Mouse (Mus musculus) effector memory CD4-positive, alpha-beta T cell, adult 5 months (primary cell): ENCODE results near the gene Fxyd3. TPM values are rescaled to one million over a fixed set of nuclear protein-coding genes. Genes with fewer than 3 reads are reported as not detected.

Experiments used
- polyA plus RNA-seq: library from polyadenylated mRNA; unstranded; fragments of 100-300 nt; shearing (Covaris generic); gene quantifications from one replicate; pipeline ENCODE4 v1.2.1, GENCODE M21; 2017

The Fxyd3 gene
- polyA plus RNA-seq: not detected

GRCm38 (mm10) chr7:31076492-31076891 lies at the start of gene Fxyd3:
Fxyd3 (minus strand) TSS chr7:31076704.

GRCm38 (mm10) chr7:31115182-31115581 lies 38.7 kb upstream of the Fxyd3 start, which contains the start of gene Hpn:
Hpn (minus strand) TSS chr7:31115290.

GRCm38 (mm10) chr7:31059108-31059507 lies 17.4 kb downstream of the Fxyd3 start, which contains the start of gene Lgi4:
Lgi4 (plus strand) TSS chr7:31059342.

GRCm38 (mm10) chr7:31057071-31057470 lies 19.4 kb downstream of the Fxyd3 start, which contains the start of gene Fxyd1:
Fxyd1 (minus strand) TSS chr7:31057199.

GRCm38 (mm10) chr7:31051321-31052021 lies 25.0 kb downstream of the Fxyd3 start, which contains the start of gene Fxyd7:
Fxyd7 (minus strand) TSS chr7:31051467.

GRCm38 (mm10) chr7:31042431-31042910 lies 34.0 kb downstream of the Fxyd3 start, which contains the start of gene Fxyd5:
Fxyd5 (minus strand) TSS chr7:31042481.

Other genes with a start within 250 kb of the Fxyd3 start
- gene Ffar3, start 220.5 kb downstream of the Fxyd3 start, polyA plus RNA-seq: not detected
- gene Ffar1, start 215.1 kb downstream of the Fxyd3 start, polyA plus RNA-seq: 0.09 TPM
- 28.6 TPM for gene Cd22, start 196.4 kb downstream of the Fxyd3 start, polyA plus RNA-seq
- gene Mag, start 161.8 kb downstream of the Fxyd3 start, polyA plus RNA-seq: not detected
- gene Hamp2, start 152.0 kb downstream of the Fxyd3 start, polyA plus RNA-seq: not detected
- not detected for gene Hamp, start 132.7 kb downstream of the Fxyd3 start, polyA plus RNA-seq
- 10.7 TPM for gene Usf2, start 119.9 kb downstream of the Fxyd3 start, polyA plus RNA-seq
- gene Lsr, start 103.2 kb downstream of the Fxyd3 start, polyA plus RNA-seq: 7.7 TPM
- gene Fam187b, start 102.9 kb downstream of the Fxyd3 start, polyA plus RNA-seq: 0.46 TPM
- 1,401 TPM for gene Fxyd5, start 34.2 kb downstream of the Fxyd3 start, polyA plus RNA-seq
- gene Fxyd7, start 25.2 kb downstream of the Fxyd3 start, polyA plus RNA-seq: not detected
- not detected for gene Fxyd1, start 19.5 kb downstream of the Fxyd3 start, polyA plus RNA-seq
- gene Lgi4, start 17.4 kb downstream of the Fxyd3 start, polyA plus RNA-seq: not detected
- gene Hpn, start 38.6 kb upstream of the Fxyd3 start, polyA plus RNA-seq: 1.4 TPM
- gene Scn1b, start 50.3 kb upstream of the Fxyd3 start, polyA plus RNA-seq: not detected
- gene Gramd1a, start 79.2 kb upstream of the Fxyd3 start, polyA plus RNA-seq: 398 TPM
- not detected for gene Scgb2b2, start 213.8 kb upstream of the Fxyd3 start, polyA plus RNA-seq
- not detected for gene Scgb1b2, start 215.1 kb upstream of the Fxyd3 start, polyA plus RNA-seq